ENCODE assay signal across 17 mouse cellular contexts in genomic region chr2:27430621-27431020, GRCm38 (mm10). TPM values are rescaled to one million over a fixed set of nuclear protein-coding genes. Genes with fewer than 3 reads are reported as not detected.
DNase-seq lines count a peak whose midpoint lies in the region; ATAC-seq lines count a peak whose summit lies in the region.
"Had no signal": no experiment of that assay in that cellular context is flagged by ENCODE, and none has a peak within 500 bp of the region (broad histone marks: within the 10 kb centered on the region; RNA-seq: fewer than 3 reads in every experiment).

No protein-coding gene starts in this region.

- peak; percentile 70 to 88 for DNase-seq in frontal cortex, adult 2 months (ENCODE audit: extremely low spot score in 1 of 2, low spot score in 1 of 2)
- DNase-seq in layer of hippocampus, adult 18-20 months (ENCODE audit: low spot score in 2 of 2), result peak; percentile 72 to 83
- DNase-seq in left cerebral cortex, adult 9 months (ENCODE audit: low spot score in 2 of 2), result peak; percentile 55 to 82
- DNase-seq in right cerebral cortex, postnatal 25 days, result peak; percentile 63
- DNase-seq in adrenal gland, adult 2 months, result no peak
- DNase-seq in midbrain, embryonic 11.5 days (ENCODE audit: low spot score, missing footprints), result no peak
- DNase-seq in urinary bladder, postnatal 36 days (ENCODE audit: low spot score in 2 of 2), result no peak
- DNase-seq: adrenal gland, postnatal 14 days; cerebellum, adult 9-11 months; heart, adult 18-20 months; lung, adult 2 months; lung, postnatal 4 days; midbrain, embryonic 14.5 days had no signal

- no peak for ATAC-seq in midbrain, embryonic 11.5 days (ENCODE audit: low FRiP score)
- ATAC-seq: CD4-positive, CD25-positive, alpha-beta regulatory T cell, adult 4 months; intestine, embryonic 15.5 days had no signal

- H3K27ac ChIP-seq in midbrain, embryonic 11.5 days (ENCODE audit: low read depth, low read length), result no peak overlapping the region
- H3K27ac ChIP-seq: hindbrain, embryonic 12.5 days; intestine, embryonic 15.5 days had no signal

- no peak overlapping the region for H3K4me2 ChIP-seq in midbrain, embryonic 11.5 days
- H3K4me2 ChIP-seq: hindbrain, embryonic 12.5 days; intestine, embryonic 15.5 days had no signal

- H3K36me3 ChIP-seq in midbrain, embryonic 11.5 days (ENCODE audit: control insufficient read depth, insufficient read depth, low read length), result no peaks in the 10 kb centered on the region
- H3K36me3 ChIP-seq: hindbrain, embryonic 12.5 days; intestine, embryonic 15.5 days had no signal

- no peak overlapping the region for H3K9ac ChIP-seq in midbrain, embryonic 11.5 days (ENCODE audit: low read length)
- H3K9ac ChIP-seq: hindbrain, embryonic 12.5 days; intestine, embryonic 15.5 days had no signal

- no peaks in the 10 kb centered on the region for H3K9me3 ChIP-seq in midbrain, embryonic 11.5 days (ENCODE audit: control insufficient read depth, low read length)
- H3K9me3 ChIP-seq: hindbrain, embryonic 12.5 days; intestine, embryonic 15.5 days had no signal

- WGBS in midbrain, embryonic 11.5 days, result 94% methylated on average over 7 of the region's 7 CpGs

- peaks cover 10% of the 10 kb centered on the region for H3K4me1 ChIP-seq in midbrain, embryonic 11.5 days (ENCODE audit: control insufficient read depth, insufficient read depth, low read length)

- H3K27me3 ChIP-seq in midbrain, embryonic 11.5 days (ENCODE audit: control insufficient read depth, insufficient read depth, low read length), result no peaks in the 10 kb centered on the region
- H3K27me3 ChIP-seq: hindbrain, embryonic 12.5 days; intestine, embryonic 15.5 days had no signal

- H3K4me3 ChIP-seq in midbrain, embryonic 11.5 days (ENCODE audit: low read depth, low read length), result no peak overlapping the region
- H3K4me3 ChIP-seq: hindbrain, embryonic 12.5 days; intestine, embryonic 15.5 days; left cerebral cortex, adult 2 months had no signal

RNA-seq across cellular contexts. Expression of gene Vav2, which starts 3.8 kb away (rescaled TPM):
- polyA plus RNA-seq in frontal cortex, adult 2 months (2012; rRNA removed), result 18.7 and 19.2 TPM in 2 replicates
- total RNA-seq in layer of hippocampus, adult 18-20 months (2021), result 1 to 10 TPM; 7.8 to 9.2 TPM
- 10 to 100 TPM; 20.1 to 27.6 TPM for total RNA-seq in adrenal gland, adult 2 months (2021)
- 29.7 and 30.9 TPM in 2 replicates for polyA plus RNA-seq in adrenal gland, adult 2 months (2012; rRNA removed)
- polyA plus RNA-seq in midbrain, embryonic 11.5 days (2014; fragmentation: Nextera tagmentation; extraction: Ambion mirVana), result 13.7 and 15.0 TPM in 2 replicates

RNA-seq across cellular contexts. Expression of gene Brd3os, which starts 11.5 kb away (rescaled TPM):
- polyA plus RNA-seq in frontal cortex, adult 2 months (2012; rRNA removed), result 40.8 and 44.4 TPM in 2 replicates
- total RNA-seq in layer of hippocampus, adult 18-20 months (2021), result 10 to 100 TPM; 21.6 to 24.3 TPM
- 10 to 100 TPM in 1 of 2 experiments, 1 to 10 TPM in 1; 6.2 to 17.2 TPM for total RNA-seq in adrenal gland, adult 2 months (2021)
- polyA plus RNA-seq in adrenal gland, adult 2 months (2012; rRNA removed), result 46.0 and 60.2 TPM in 2 replicates
- polyA plus RNA-seq in midbrain, embryonic 11.5 days (2014; fragmentation: Nextera tagmentation; extraction: Ambion mirVana), result 15.1 and 16.3 TPM in 2 replicates

Comparison
In these comparisons a context has a peak if more than half of its experiments do, and no peak if none do; other contexts are left out.
1. DNase-seq: peak in frontal cortex, adult 2 months (2 of 2), layer of hippocampus, adult 18-20 months (2 of 2), left cerebral cortex, adult 9 months (2 of 2) and right cerebral cortex, postnatal 25 days (single experiment); none in adrenal gland, adult 2 months (single experiment), midbrain, embryonic 11.5 days (single experiment) and urinary bladder, postnatal 36 days (0 of 2).